Mouse (Mus musculus) cerebellum, postnatal 14 days (tissue): Measurements from ENCODE around the gene Mospd3.
A peak's percentile ranks its signal among the peaks of the same experiment; 100 is the strongest.
"Not testable (repeated sequence)": the region's sequence is repeated elsewhere in the genome, so short reads cannot be mapped to it uniquely, and the experiment has no call there.

Source experiments
- DNase-seq, 2 experiments: peaks; one replicate each; pipeline ENCODE4 v3.0.0; 2021; ENCODE audit warnings: mixed read lengths in 2 of 2

Gene Mospd3

GRCm38 (mm10) chr5:137614921-137615320 lies 14.1 kb upstream of the Mospd3 start:
- not testable (repeated sequence) for DNase-seq

- no peak for DNase-seq
These were observed 12.7 kb upstream of the Mospd3 start, which contains the start of gene Pcolce for GRCm38 (mm10) chr5:137613550-137613949. Gene Pcolce (minus strand): TSS chr5:137613784.

GRCm38 (mm10) chr5:137613076-137613475 lies 12.2 kb upstream of the Mospd3 start:
- no peak for DNase-seq

GRCm38 (mm10) chr5:137611245-137611602 lies 10.4 kb upstream of the Mospd3 start:
- no peak for DNase-seq

- DNase-seq, result no peak
These were observed 9.8 kb upstream of the Mospd3 start for GRCm38 (mm10) chr5:137610548-137611244.

- no peak for DNase-seq
These were observed 9.2 kb upstream of the Mospd3 start for GRCm38 (mm10) chr5:137610056-137610455.

GRCm38 (mm10) chr5:137609292-137609691 lies 8.4 kb upstream of the Mospd3 start:
- DNase-seq, result no peak

GRCm38 (mm10) chr5:137608654-137609190 lies 7.9 kb upstream of the Mospd3 start:
- no peak for DNase-seq

GRCm38 (mm10) chr5:137607860-137608653 lies 7.2 kb upstream of the Mospd3 start:
- DNase-seq, result no peak

- DNase-seq, result peak in 1 of 2 experiments; percentile 38
These were observed 489 bp upstream of the Mospd3 start for GRCm38 (mm10) chr5:137601365-137601729.

- no peak for DNase-seq
These were observed 608 bp downstream of the Mospd3 start for GRCm38 (mm10) chr5:137600281-137600618.

GRCm38 (mm10) chr5:137599600-137599999 lies 1.3 kb downstream of the Mospd3 start:
- DNase-seq, result peak in 1 of 2 experiments; percentile 25

- DNase-seq, result no peak
These were observed 2.6 kb downstream of the Mospd3 start for GRCm38 (mm10) chr5:137598100-137598826.

GRCm38 (mm10) chr5:137597625-137598024 lies 3.2 kb downstream of the Mospd3 start:
- no peak for DNase-seq

GRCm38 (mm10) chr5:137596601-137597261 lies 4.1 kb downstream of the Mospd3 start:
- DNase-seq, result no peak

GRCm38 (mm10) chr5:137595921-137596320 lies 4.9 kb downstream of the Mospd3 start:
- no peak for DNase-seq

- no peak for DNase-seq
These were observed 10.4 kb downstream of the Mospd3 start for GRCm38 (mm10) chr5:137590507-137590906.

GRCm38 (mm10) chr5:137584976-137585375 lies 15.9 kb downstream of the Mospd3 start:
- peak; percentile 86 to 92 for DNase-seq

GRCm38 (mm10) chr5:137583670-137584169 lies 17.1 kb downstream of the Mospd3 start:
- DNase-seq, result peak; percentile 73 to 77

GRCm38 (mm10) chr5:137582702-137583101 lies 18.2 kb downstream of the Mospd3 start:
- no peak for DNase-seq

GRCm38 (mm10) chr5:137580246-137580645 lies 20.6 kb downstream of the Mospd3 start:
- DNase-seq, result no peak

- peak; percentile 69 to 76 for DNase-seq
These were observed 26.4 kb downstream of the Mospd3 start for GRCm38 (mm10) chr5:137574470-137574901.
